10 mouse cellular contexts compared by ENCODE assay signal in the genomic region with DNA sequence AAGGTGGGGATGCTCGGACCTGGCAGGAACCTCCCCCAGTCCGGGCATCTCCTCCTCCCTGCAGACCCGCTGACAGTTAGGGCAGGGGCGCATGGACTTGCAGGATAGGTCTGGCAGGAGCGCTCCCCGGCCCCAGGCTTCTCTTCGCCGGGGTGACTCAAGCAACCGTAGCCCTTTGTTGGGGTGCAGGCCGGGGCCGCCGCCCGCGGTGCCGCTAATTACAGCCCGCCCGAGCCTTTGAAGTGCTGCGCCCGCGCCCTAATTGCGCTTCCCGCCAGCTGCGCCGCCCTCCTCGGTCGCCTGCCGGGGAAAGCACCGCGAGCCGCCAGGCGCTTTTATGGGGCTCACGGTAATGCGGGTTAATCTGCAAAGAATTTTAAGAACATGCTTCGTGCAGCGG. TPM values are rescaled to one million over a fixed set of nuclear protein-coding genes. Genes with fewer than 3 reads are reported as not detected.
A peak's percentile ranks its signal among the peaks of the same experiment; 100 is the strongest.
DNase-seq lines count a peak whose midpoint lies in the region; ATAC-seq and TF ChIP-seq lines count a peak whose summit lies in the region.
"Had no signal": no experiment of that assay in that cellular context is flagged by ENCODE, and none has a peak within 500 bp of the region (broad histone marks: within the 10 kb centered on the region; RNA-seq: fewer than 3 reads in every experiment).

No protein-coding gene starts in this region.

- WGBS in hindbrain, embryonic 12.5 days, result under 1% methylated on average over 29 of the region's 35 CpGs
- under 1% methylated on average over 35 of the region's 35 CpGs for WGBS in midbrain, embryonic 14.5 days

- H3K4me2 ChIP-seq in CH12.LX (ENCODE audit: insufficient read depth, low read depth, poor library complexity, severe bottlenecking), result peak overlapping the region; percentile 72
- peak overlapping the region; percentile 62 for H3K4me2 ChIP-seq in hindbrain, embryonic 12.5 days (replicated peaks)
- H3K4me2 ChIP-seq in midbrain, embryonic 14.5 days (ENCODE audit: low read length), result peak overlapping the region; percentile 65

- peaks cover 32% of the 10 kb centered on the region for H3K27me3 ChIP-seq in CH12.LX (replicated peaks)
- H3K27me3 ChIP-seq in hindbrain, embryonic 12.5 days, result peaks cover 49% of the 10 kb centered on the region
- H3K27me3 ChIP-seq in midbrain, embryonic 14.5 days (ENCODE audit: control insufficient read depth, insufficient read depth, low read length), result peaks cover 21% of the 10 kb centered on the region; the same call in 1 of the 2 replicates

- dilution Hi-C loops in CH12.LX (cut with MboI; ENCODE audit: extremely low pct_ligation_motif_present, extremely low pct_unique_long_range_greater_than_20kb, low sequenced_read_pairs), result no loop called here

- H3K4me1 ChIP-seq in CH12.LX (ENCODE audit: control insufficient read depth in 1 of 2, insufficient read depth in 2 of 2), result peaks cover 27 to 56% of the 10 kb centered on the region in 2 experiments
- peaks cover 14% of the 10 kb centered on the region for H3K4me1 ChIP-seq in hindbrain, embryonic 12.5 days
- peaks cover 10% of the 10 kb centered on the region for H3K4me1 ChIP-seq in midbrain, embryonic 14.5 days (ENCODE audit: control insufficient read depth, insufficient read depth, low read length)

- no peak for TF ChIP-seq POLR2A in CH12.LX (IDR thresholded peaks at IDR 0.05; ENCODE audit: low read depth, low read length)

- H3K36me3 ChIP-seq in CH12.LX (replicated peaks in 1 of 2; ENCODE audit: control insufficient read depth in 1 of 2, insufficient read depth in 1 of 2, low read length in 1 of 2), result no peaks in the 10 kb centered on the region
- no peaks in the 10 kb centered on the region for H3K36me3 ChIP-seq in hindbrain, embryonic 12.5 days
- H3K36me3 ChIP-seq in midbrain, embryonic 14.5 days (ENCODE audit: control insufficient read depth, insufficient read depth, low read length), result no peaks in the 10 kb centered on the region

- H3K9ac ChIP-seq in CH12.LX (ENCODE audit: insufficient read depth, low read depth), result no peak overlapping the region
- peak overlapping the region; percentile 38 for H3K9ac ChIP-seq in hindbrain, embryonic 12.5 days
- H3K9ac ChIP-seq in midbrain, embryonic 14.5 days (replicated peaks; ENCODE audit: low read length), result peak overlapping the region; percentile 39; the same call in 1 of the 2 replicates

- H3K4me3 ChIP-seq in CH12.LX (replicated peaks in 1 of 3; ENCODE audit: low read depth in 2 of 3, low read length in 2 of 3, poor library complexity in 1 of 3), result peak overlapping the region in 1 of 3 experiments; percentile 35
- H3K4me3 ChIP-seq in hindbrain, embryonic 12.5 days, result peak overlapping the region; percentile 28
- peak overlapping the region; percentile 28 for H3K4me3 ChIP-seq in midbrain, embryonic 14.5 days (replicated peaks; ENCODE audit: low read depth, low read length)

- TF ChIP-seq CTCF in CH12.LX (conservative IDR thresholded peaks at IDR 0.05 in 1 of 2, IDR thresholded peaks at IDR 0.05 in 1 of 2; ENCODE audit: low read depth in 2 of 2, low read length in 2 of 2), result no peak

- H3K27ac ChIP-seq in CH12.LX (ENCODE audit: insufficient read depth, low read depth), result no peak overlapping the region
- H3K27ac ChIP-seq in hindbrain, embryonic 12.5 days, result no peak overlapping the region
- no peak overlapping the region for H3K27ac ChIP-seq in midbrain, embryonic 14.5 days (replicated peaks; ENCODE audit: low read depth, low read length)
- H3K27ac ChIP-seq: macrophage had no signal

- DNase-seq in embryo, embryonic 9.5 days (ENCODE audit: extremely low spot score), result peak; percentile 40
- no peak for DNase-seq in embryo, embryonic 10.5 days (ENCODE audit: low spot score)
- no peak for DNase-seq in CH12.LX (ENCODE audit: extremely low read depth)
- DNase-seq in midbrain, embryonic 14.5 days, result peak; percentile 66
- DNase-seq in urinary bladder, postnatal 36 days (ENCODE audit: low spot score in 2 of 2), result no peak
- DNase-seq in cerebellum, postnatal 4 days (ENCODE audit: low spot score in 2 of 2), result no peak
- DNase-seq: cerebellum, adult 9-10 months had no signal

- peak; percentile 64 for ATAC-seq in hindbrain, embryonic 12.5 days (ENCODE audit: low FRiP score)
- peak; percentile 20; the same call in 1 of the 2 replicates for ATAC-seq in midbrain, embryonic 14.5 days (ENCODE audit: low FRiP score, low TSS enrichment)
- no peak for ATAC-seq in cerebellum, adult (ENCODE audit: insufficient number of reproducible peaks, low FRiP score, low TSS enrichment)

- no peak for TF ChIP-seq EP300 in CH12.LX (IDR thresholded peaks at IDR 0.05; ENCODE audit: low read length)

- H3K9me3 ChIP-seq in CH12.LX (replicated peaks; ENCODE audit: low read length), result no peaks in the 10 kb centered on the region
- no peaks in the 10 kb centered on the region for H3K9me3 ChIP-seq in hindbrain, embryonic 12.5 days (replicated peaks)
- H3K9me3 ChIP-seq in midbrain, embryonic 14.5 days (ENCODE audit: control insufficient read depth, low read length), result no peaks in the 10 kb centered on the region

- H3K79me2 ChIP-seq in CH12.LX (replicated peaks; ENCODE audit: control insufficient read depth, extremely low read depth, insufficient read depth, poor library complexity, severe bottlenecking), result no peaks in the 10 kb centered on the region

- in situ Hi-C loops in CH12.LX (cut with MboI; ENCODE audit: low pct_ligation_motif_present, low pct_unique_long_range_greater_than_20kb, low sequenced_read_pairs), result no loop called here

- no peak for TF ChIP-seq RAD21 in CH12.LX (IDR thresholded peaks at IDR 0.05; ENCODE audit: low read depth, low read length)

TF ChIP-seq in CH12.LX, 34 proteins besides CTCF, POLR2A, EP300 and RAD21:
- TF ChIP-seq E2F4 (IDR thresholded peaks at IDR 0.05; ENCODE audit: insufficient replicate concordance, low read depth, low read length), result 0 out of 2 replicates have a peak, but pooled peaks have one; percentile 22
- peak; percentile 91 for TF ChIP-seq UBTF (IDR thresholded peaks at IDR 0.05; ENCODE audit: low read depth, low read length)
- TF ChIP-seq IRF4 (IDR thresholded peaks at IDR 0.05; ENCODE audit: low read depth, low read length), result 0 out of 2 replicates have a peak, but pooled peaks have one; percentile 15
- 0 out of 2 replicates have a peak, but pooled peaks have one; percentile 22 for TF ChIP-seq MEF2A (IDR thresholded peaks at IDR 0.05; ENCODE audit: borderline replicate concordance, low read depth, low read length)
- TF ChIP-seq NRF1 (IDR thresholded peaks at IDR 0.05; ENCODE audit: low read depth, low read length), result peak; percentile 34; the same call in 1 of the 2 replicates
- no peak for TF ChIP-seq SMC3 (IDR thresholded peaks at IDR 0.05; ENCODE audit: low read depth, low read length)
- peak; percentile 34; the same call in 1 of the 2 replicates for TF ChIP-seq BHLHE40 (IDR thresholded peaks at IDR 0.05; ENCODE audit: low read depth, low read length)
- peak; percentile 41; the same call in 1 of the 2 replicates for TF ChIP-seq TCF12 (IDR thresholded peaks at IDR 0.05; ENCODE audit: low read depth, low read length)
- no peak for TF ChIP-seq GABPA (IDR thresholded peaks at IDR 0.05; ENCODE audit: insufficient replicate concordance, low read depth, low read length)

RNA-seq across cellular contexts. Expression of a gene that starts 8.8 kb away (rescaled TPM):
- total RNA-seq in CH12.LX (2012; rRNA removed) (0.17 and 0.42 TPM in 2 replicates), CH12.LX (2014; rRNA removed) (0.09 TPM in 1 of 2 replicates, not detected in the other)
- 0.11 TPM in 1 of 2 replicates, not detected in the other for polyA plus RNA-seq in CH12.LX (2012; ENCODE audit: insufficient read length, low read depth)
- 0.48 and 1.2 TPM in 2 replicates for polyA plus RNA-seq in hindbrain, embryonic 12.5 days (2016; fragmentation: Nextera tagmentation; extraction: Ambion mirVana)
- polyA plus RNA-seq in midbrain, embryonic 14.5 days (2014; fragmentation: Nextera tagmentation; extraction: Ambion mirVana), result 0.88 and 1.3 TPM in 2 replicates
- polyA plus RNA-seq: macrophage had no signal

RNA-seq across cellular contexts. Expression of a gene that starts 13.0 kb away (rescaled TPM):
- total RNA-seq in CH12.LX (2012; rRNA removed) (not detected in 2 replicates), CH12.LX (2014; rRNA removed) (not detected in 2 replicates)
- polyA plus RNA-seq in CH12.LX (2012; ENCODE audit: insufficient read length, low read depth), result not detected in 2 replicates
- not detected in 2 replicates for polyA plus RNA-seq in hindbrain, embryonic 12.5 days (2016; fragmentation: Nextera tagmentation; extraction: Ambion mirVana)
- not detected in 2 replicates for polyA plus RNA-seq in midbrain, embryonic 14.5 days (2014; fragmentation: Nextera tagmentation; extraction: Ambion mirVana)
- polyA plus RNA-seq: macrophage had no signal

RNA-seq across cellular contexts. Expression of a gene that starts 19.5 kb away (rescaled TPM):
- not detected in 2 replicates for total RNA-seq in CH12.LX (2012; rRNA removed)
- not detected in 2 replicates for total RNA-seq in CH12.LX (2014; rRNA removed)
- polyA plus RNA-seq in CH12.LX (2012; ENCODE audit: insufficient read length, low read depth), result not detected in 2 replicates
- polyA plus RNA-seq in hindbrain, embryonic 12.5 days (2016; fragmentation: Nextera tagmentation; extraction: Ambion mirVana), result not detected in 2 replicates
- not detected in 2 replicates for polyA plus RNA-seq in midbrain, embryonic 14.5 days (2014; fragmentation: Nextera tagmentation; extraction: Ambion mirVana)
- polyA plus RNA-seq: macrophage had no signal

RNA-seq across cellular contexts. Expression of a gene that starts 28.9 kb away (rescaled TPM):
- not detected in 2 replicates for total RNA-seq in CH12.LX (2012; rRNA removed)
- not detected in 2 replicates for total RNA-seq in CH12.LX (2014; rRNA removed)
- polyA plus RNA-seq in CH12.LX (2012; ENCODE audit: insufficient read length, low read depth), result not detected in 2 replicates
- polyA plus RNA-seq in hindbrain, embryonic 12.5 days (2016; fragmentation: Nextera tagmentation; extraction: Ambion mirVana), result not detected in 2 replicates
- polyA plus RNA-seq in midbrain, embryonic 14.5 days (2014; fragmentation: Nextera tagmentation; extraction: Ambion mirVana), result not detected in 2 replicates
- polyA plus RNA-seq: macrophage had no signal

RNA-seq across cellular contexts. Expression of a gene that starts 33.7 kb away (rescaled TPM):
- total RNA-seq in CH12.LX (2012; rRNA removed) (not detected in 2 replicates), CH12.LX (2014; rRNA removed) (not detected in 2 replicates)
- not detected in 2 replicates for polyA plus RNA-seq in CH12.LX (2012; ENCODE audit: insufficient read length, low read depth)
- polyA plus RNA-seq in hindbrain, embryonic 12.5 days (2016; fragmentation: Nextera tagmentation; extraction: Ambion mirVana), result not detected in 2 replicates
- not detected in 2 replicates for polyA plus RNA-seq in midbrain, embryonic 14.5 days (2014; fragmentation: Nextera tagmentation; extraction: Ambion mirVana)
- polyA plus RNA-seq: macrophage had no signal

Comparison
In these comparisons a context has a peak if more than half of its experiments do, and no peak if none do; other contexts are left out.
1. DNase-seq: peak in embryo, embryonic 9.5 days (single experiment) and midbrain, embryonic 14.5 days (single experiment); none in embryo, embryonic 10.5 days (single experiment), CH12.LX (single experiment), urinary bladder, postnatal 36 days (0 of 2) and cerebellum, postnatal 4 days (0 of 2).
2. Peak in every context shown above with its lines, with median percentiles within 50 percentile points of each other: H3K4me2 ChIP-seq.